Mouse (Mus musculus): ENCODE data around the gene Adad2.

DNA sequence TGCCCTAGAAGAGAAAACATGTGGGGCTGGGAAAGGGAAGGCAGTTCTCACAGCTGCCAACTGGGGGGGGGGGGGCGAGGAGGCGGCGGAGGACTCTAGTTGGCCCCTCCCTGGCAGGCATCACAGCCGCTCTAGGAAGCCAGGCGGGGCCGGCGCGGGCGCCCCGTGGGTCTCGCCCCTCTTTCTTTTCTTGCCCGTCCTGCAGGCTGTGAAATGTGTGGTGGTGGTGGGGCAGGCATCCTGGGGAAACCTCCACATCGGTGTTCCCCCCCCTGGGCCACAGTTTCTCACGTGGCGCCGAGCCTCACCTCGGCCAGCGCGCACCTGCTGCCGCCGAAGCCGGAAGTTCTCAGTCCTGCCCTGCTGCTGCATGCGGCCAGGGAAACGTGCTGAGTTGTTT is 26.6 kb upstream of the Adad2 start:
- no peak for TF ChIP-seq POLR2A (IDR thresholded peaks at IDR 0.05; ENCODE audit: borderline replicate concordance, extremely low read depth, insufficient read depth, insufficient read length, poor library complexity, severe bottlenecking)
- TF ChIP-seq CTCF (IDR thresholded peaks at IDR 0.05; ENCODE audit: borderline replicate concordance, extremely low read depth, insufficient read depth, insufficient read length): no peak
